Mouse (Mus musculus): ENCODE measurements around the gene Tnfrsf8.

GRCm38 (mm10) chr4:145247556-145247955 is 67.4 kb downstream of the Tnfrsf8 start:
- no peak for TF ChIP-seq CTCF (IDR thresholded peaks at IDR 0.05; ENCODE audit: control insufficient read depth, insufficient read depth, low read length)
- TF ChIP-seq POLR2A (IDR thresholded peaks at IDR 0.05; ENCODE audit: borderline replicate concordance, control insufficient read depth, low read depth, low read length), result no peak
